Mouse (Mus musculus) testis, adult 10 weeks (tissue): ENCODE measurements around the gene Gen1. TPM values are rescaled to one million over a fixed set of nuclear protein-coding genes. Genes with fewer than 3 reads are reported as not detected.

Source experiments
- polyA plus RNA-seq: library from polyadenylated mRNA; stranded (reverse); fragments of 350-450 nt; fragmentation: Illumina TruSeq; extraction: RNeasy Lipid Tissue Mini Kit (QIAGEN cat#74804); gene quantifications from one replicate; pipeline ENCODE4 v1.2.3, GENCODE M21; 2014; ENCODE audit warnings: low read depth, low replicate concordance

Gen1 gene
- polyA plus RNA-seq = 12.2 TPM

GRCm38 (mm10) chr12:11265382-11266281, at the start of gene Gen1, which contains the start of gene Smc6:
Gen1 (minus strand) TSS chr12:11265801.
Smc6 (plus strand) TSS chr12:11265886.

DNA sequence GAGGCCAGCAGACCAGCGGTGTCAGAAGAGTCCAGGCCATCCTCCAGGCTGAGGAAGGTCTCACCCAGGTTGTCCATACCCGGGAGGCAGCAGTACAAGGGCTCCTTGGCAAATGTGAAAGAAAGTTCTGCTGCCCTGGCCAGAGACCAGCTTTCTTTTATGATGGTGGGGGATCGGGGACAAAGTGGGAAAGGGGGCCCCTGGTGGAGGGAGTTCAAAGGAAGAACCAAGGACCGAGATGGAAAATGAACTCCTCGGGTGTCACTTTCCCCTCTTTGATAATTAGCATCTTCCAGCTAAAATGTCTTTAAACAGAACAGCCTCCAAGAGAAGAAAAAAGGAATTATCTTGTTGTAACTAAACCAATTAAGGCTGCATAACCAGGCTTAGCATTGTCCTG, 56.7 kb downstream of the Gen1 start, which contains the start of gene Msgn1:
TSS of gene Msgn1 (minus strand) at position 101 of the 400 bp plus-strand sequence.

Other genes starting within 250 kb of the Gen1 start
- not detected for gene Kcns3, start 114.7 kb downstream of the Gen1 start, polyA plus RNA-seq
- not detected for gene Msgn1, start 56.8 kb downstream of the Gen1 start, polyA plus RNA-seq
- gene Smc6, start 85 bp upstream of the Gen1 start, polyA plus RNA-seq = 256 TPM
- not detected for gene Vsnl1, start 170.8 kb upstream of the Gen1 start, polyA plus RNA-seq
- 22.1 TPM for gene Rad51ap2, start 190.3 kb upstream of the Gen1 start, polyA plus RNA-seq